Comparison of ENCODE assay signal across 28 mouse cellular contexts in the genomic region with DNA sequence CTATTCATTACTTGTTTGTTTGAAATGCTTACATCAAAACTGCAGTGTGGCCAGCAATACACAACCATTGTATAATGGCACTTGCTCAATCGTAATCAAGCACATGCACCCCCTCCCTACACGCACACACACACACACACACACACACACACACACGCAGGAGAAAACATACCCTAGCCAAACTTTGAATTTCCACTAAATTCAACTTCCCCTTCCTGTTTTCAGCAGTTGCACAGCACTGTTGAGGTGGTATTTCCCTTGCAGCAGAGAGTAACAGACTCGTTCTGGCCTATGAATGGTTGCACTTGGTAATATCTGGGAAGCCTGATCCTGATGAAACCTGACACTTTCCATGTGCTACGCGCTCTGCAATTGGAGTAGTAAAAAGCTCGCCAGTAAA.
"Had no signal": no experiment of that assay in that cellular context is flagged by ENCODE, and none has a peak within 500 bp of the region (broad histone marks: within the 10 kb centered on the region; RNA-seq: fewer than 3 reads in every experiment).

No protein-coding gene starts in this region.

- H3K4me1 ChIP-seq: heart, embryonic 15.5 days; hindbrain, embryonic 10.5 days; hindbrain, embryonic 12.5 days; intestine, embryonic 15.5 days; limb, embryonic 13.5 days; limb, embryonic 15.5 days; liver, embryonic 12.5 days had no signal

- ATAC-seq: hindbrain, embryonic 16.5 days; inflammation-experienced regulatory T-cells, adult 6 months; intestine, embryonic 15.5 days; intestine, postnatal 0 days; liver, embryonic 12.5 days had no signal

- H3K4me2 ChIP-seq: heart, embryonic 11.5 days; heart, embryonic 13.5 days; heart, embryonic 15.5 days; hindbrain, embryonic 12.5 days; hindbrain, embryonic 14.5 days; intestine, embryonic 15.5 days; limb, embryonic 13.5 days; limb, embryonic 15.5 days; liver, embryonic 12.5 days had no signal

- H3K27me3 ChIP-seq: heart, embryonic 13.5 days; heart, embryonic 15.5 days; hindbrain, embryonic 12.5 days; intestine, embryonic 15.5 days; limb, embryonic 13.5 days; limb, embryonic 15.5 days; liver, embryonic 12.5 days had no signal

- H3K4me3 ChIP-seq: gastrocnemius, adult 2 months; heart, adult 2 months; heart, embryonic 13.5 days; heart, embryonic 15.5 days; hindbrain, embryonic 10.5 days; hindbrain, embryonic 12.5 days; intestine, embryonic 15.5 days; limb, embryonic 13.5 days; limb, embryonic 15.5 days; liver, embryonic 12.5 days had no signal

- H3K9ac ChIP-seq: heart, embryonic 13.5 days; heart, embryonic 15.5 days; hindbrain, embryonic 12.5 days; hindbrain, embryonic 14.5 days; intestine, embryonic 15.5 days; limb, embryonic 13.5 days; limb, embryonic 15.5 days; liver, embryonic 12.5 days had no signal

- DNase-seq: gastrocnemius, adult 2 months; gastrocnemius, postnatal 10 days; gastrocnemius, postnatal 25 days; heart, adult 11 months; heart, adult 2 months; heart, postnatal 14 days; heart, postnatal 4 days; kidney, adult 18-20 months; kidney, adult 8-10 months; kidney, postnatal 10 days; kidney, postnatal 25 days; kidney, postnatal 4 days; layer of hippocampus, adult 9-11 months; layer of hippocampus, postnatal 36 days; left cerebral cortex, postnatal 4 days had no signal

- H3K36me3 ChIP-seq: heart, embryonic 13.5 days; heart, embryonic 15.5 days; hindbrain, embryonic 10.5 days; hindbrain, embryonic 12.5 days; intestine, embryonic 15.5 days; limb, embryonic 13.5 days; limb, embryonic 15.5 days; liver, embryonic 12.5 days had no signal

- H3K9me3 ChIP-seq: heart, embryonic 15.5 days; hindbrain, embryonic 10.5 days; intestine, embryonic 15.5 days; limb, embryonic 15.5 days; liver, embryonic 12.5 days had no signal

- H3K27ac ChIP-seq: gastrocnemius, adult 2 months; heart, adult 2 months; heart, embryonic 13.5 days; heart, embryonic 15.5 days; hindbrain, embryonic 10.5 days; hindbrain, embryonic 12.5 days; hindbrain, embryonic 14.5 days; intestine, embryonic 15.5 days; limb, embryonic 13.5 days; limb, embryonic 15.5 days; liver, embryonic 12.5 days had no signal
